Mouse (Mus musculus) small intestine, adult 2 months (tissue): Measurements from ENCODE around the gene Atxn7l1. TPM values are rescaled to one million over a fixed set of nuclear protein-coding genes. Genes with fewer than 3 reads are reported as not detected.
A peak's percentile ranks its signal among the peaks of the same experiment; 100 is the strongest.

Experiments
- H3K27ac ChIP-seq: fragments of 200-500 bp; 2 replicates; pipeline ENCODE4 v1.5.1; 2012; ENCODE audit warnings: low read depth, low read length, control low read depth, inconsistent platforms; ENCODE audit not compliant: insufficient read depth
- H3K27me3 ChIP-seq: fragments of 200-500 bp; 2 replicates; pipeline ENCODE4 v1.6.1; 2012; ENCODE audit warnings: mild to moderate bottlenecking, moderate library complexity, low read length, inconsistent platforms; ENCODE audit not compliant: control insufficient read depth, insufficient read depth
- H3K36me3 ChIP-seq: fragments of 200-500 bp; 2 replicates; pipeline ENCODE4 v1.6.1; 2012; ENCODE audit warnings: mild to moderate bottlenecking, low read length, control low read depth, inconsistent platforms; ENCODE audit not compliant: control insufficient read depth, insufficient read depth
- H3K4me1 ChIP-seq: fragments of 200-500 bp; 2 replicates; pipeline ENCODE4 v1.6.1; 2012; ENCODE audit warnings: low read length, inconsistent platforms, mixed read lengths; ENCODE audit not compliant: control insufficient read depth, insufficient read depth, insufficient read length
- H3K4me3 ChIP-seq: fragments of 200-500 bp; 2 replicates; pipeline ENCODE4 v1.5.1; 2012; ENCODE audit warnings: low read depth, mild to moderate bottlenecking, control low read depth, inconsistent platforms, low read length, moderate library complexity
- CTCF ChIP-seq: fragments of 200-500 bp; IDR thresholded peaks from 2 replicates; pipeline ENCODE4 v1.5.1; 2012; ENCODE audit warnings: low read depth, mild to moderate bottlenecking, control low read depth, inconsistent platforms, low read length, moderate library complexity, mixed read lengths; ENCODE audit not compliant: insufficient replicate concordance, insufficient read length; ENCODE audit errors: extremely low read depth
- POLR2A ChIP-seq: fragments of 200-500 bp; IDR thresholded peaks from 2 replicates; pipeline ENCODE4 v1.6.1; 2012; ENCODE audit warnings: low read depth, mild to moderate bottlenecking, control low read depth, inconsistent platforms, low read length, moderate library complexity
- WGBS: fragments of 180-500 bp; shearing (Covaris S2); methylation state at CpG from one replicate; pipeline ENCODE4 v1.1.7; 2018; 5-methylcytosine and 5-hydroxymethylcytosine counted together
- polyA plus RNA-seq: library from polyadenylated mRNA; depleted of rRNA; stranded (reverse); fragments of >200 nt; gene quantifications from 2 replicates; pipeline ENCODE4 v1.2.3, GENCODE M21; 2012

Atxn7l1 gene
- polyA plus RNA-seq, 1 experiment: 19.2 TPM

DNA sequence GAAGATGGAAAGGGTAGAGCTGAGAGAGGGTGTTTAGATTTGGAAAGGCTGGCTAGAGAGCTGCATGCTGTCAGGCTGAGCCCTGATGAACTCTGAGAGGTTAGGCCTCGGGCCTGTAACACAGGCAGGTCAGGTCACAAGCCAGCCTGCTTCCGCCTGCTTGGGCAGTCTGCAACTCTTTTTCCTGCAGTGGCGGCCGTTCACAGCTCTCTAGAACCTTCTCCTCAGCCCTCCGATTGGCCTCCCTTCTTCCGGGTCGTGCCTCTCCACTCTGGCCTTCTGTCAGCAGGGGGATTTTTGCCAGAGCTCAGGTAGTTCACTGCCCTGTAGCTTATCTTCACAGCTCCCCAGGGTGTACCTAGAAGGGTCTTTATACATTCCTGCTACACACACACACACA is 26.7 kb downstream of the Atxn7l1 start:
- TF ChIP-seq POLR2A (no peak), CTCF (no peak)
- H3K27ac ChIP-seq: no peak overlapping the region
- 86% methylated on average over 7 of the region's 7 CpGs for WGBS
- no peaks in the 10 kb centered on the region for H3K27me3 ChIP-seq
- H3K36me3 ChIP-seq: no peaks in the 10 kb centered on the region
- no peak overlapping the region for H3K4me3 ChIP-seq
- H3K4me1 ChIP-seq: peaks cover 22% of the 10 kb centered on the region

DNA sequence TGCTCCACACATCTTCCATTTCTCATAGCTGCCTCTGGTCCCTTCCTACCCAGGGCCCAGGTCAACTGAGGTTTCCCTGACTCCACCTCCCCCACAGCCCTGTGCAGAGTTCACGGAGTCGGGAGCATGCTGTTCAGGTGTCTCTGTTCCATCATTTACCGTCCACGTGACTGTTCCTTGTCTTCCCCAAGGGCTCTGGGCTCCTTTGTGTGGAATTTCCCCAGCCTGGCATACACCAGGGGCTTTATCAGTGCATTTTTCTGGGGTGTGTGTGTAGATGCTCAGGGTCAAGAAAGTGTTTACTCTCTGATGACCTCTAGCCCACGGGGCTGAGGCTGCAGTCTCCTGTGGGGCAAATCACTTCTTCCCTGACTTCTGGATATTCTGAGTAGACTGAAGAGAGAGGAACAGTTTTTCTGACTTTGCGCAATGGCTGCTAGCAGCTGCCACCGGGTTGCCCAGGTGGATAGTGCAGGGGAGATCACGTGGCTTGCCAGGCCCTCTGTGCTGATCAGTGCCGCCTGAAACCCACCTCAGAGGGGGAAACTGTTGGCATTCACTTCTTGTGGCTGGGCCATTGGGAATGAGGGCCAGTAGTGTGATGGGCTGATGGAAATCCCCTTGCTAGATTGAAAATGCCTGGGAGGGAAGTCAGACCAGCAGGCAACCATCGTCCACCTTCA is 27.3 kb downstream of the Atxn7l1 start:
- TF ChIP-seq POLR2A: no peak
- no peak for TF ChIP-seq CTCF
- Histone ChIP-seq H3K4me3 (no peak overlapping the region), H3K36me3 (no peaks in the 10 kb centered on the region), H3K27ac (no peak overlapping the region), H3K4me1 (peaks cover 22% of the 10 kb centered on the region), H3K27me3 (no peaks in the 10 kb centered on the region)
- 77% methylated on average over 10 of the region's 10 CpGs for WGBS

DNA sequence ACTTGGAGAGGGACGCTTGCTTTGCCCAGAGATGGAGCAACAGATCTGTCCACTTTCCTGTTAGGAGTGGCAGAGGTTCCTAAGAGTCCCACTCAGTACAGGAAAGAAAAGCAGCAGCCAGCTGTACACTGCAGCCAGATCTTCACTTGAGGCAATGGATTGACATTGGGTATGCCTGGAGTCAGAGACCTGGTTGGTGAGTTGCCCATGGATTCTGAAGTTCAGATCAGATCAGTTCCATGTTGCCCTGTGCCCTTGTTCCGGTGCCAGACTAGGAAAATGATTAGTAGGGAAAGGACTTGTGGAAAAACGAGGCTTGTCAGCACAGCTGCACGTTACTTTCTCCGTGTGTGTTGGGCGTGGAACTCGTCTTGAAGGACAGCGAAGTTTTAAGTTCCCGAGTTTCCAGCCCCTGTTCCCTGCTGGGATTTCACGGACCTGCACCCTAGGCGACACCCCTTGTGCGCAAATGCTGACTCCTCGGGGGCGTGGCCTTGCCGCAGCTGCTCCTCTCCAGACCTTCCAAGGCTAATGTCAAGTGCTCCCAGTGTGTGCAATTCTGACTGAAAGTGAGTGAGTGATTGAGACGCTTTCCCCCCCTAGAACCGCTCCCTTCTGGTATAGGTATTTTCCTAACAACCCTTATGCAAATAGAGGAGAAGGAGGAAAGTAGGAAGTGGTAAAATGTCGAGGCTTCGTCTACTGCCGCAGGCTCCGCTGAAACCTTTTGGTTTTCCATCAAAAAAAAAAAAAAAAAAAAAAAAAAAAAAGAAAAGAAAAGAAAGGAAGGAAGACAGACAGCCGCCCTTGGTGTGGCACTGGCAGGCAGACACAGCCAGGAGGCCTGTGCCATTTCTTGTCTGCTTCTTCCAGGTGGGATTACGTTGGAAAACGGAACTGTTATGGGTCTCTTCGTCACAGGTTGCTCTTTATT is 28.4 kb downstream of the Atxn7l1 start:
- H3K4me1 ChIP-seq: peaks cover 20% of the 10 kb centered on the region
- no peaks in the 10 kb centered on the region for H3K27me3 ChIP-seq
- H3K4me3 ChIP-seq: peak overlapping the region; percentile 46
- WGBS: 8% methylated on average over 25 of the region's 25 CpGs
- no peak overlapping the region for H3K27ac ChIP-seq
- no peaks in the 10 kb centered on the region for H3K36me3 ChIP-seq
- peak; percentile 30; the same call in 1 of the 2 replicates for TF ChIP-seq CTCF
- no peak for TF ChIP-seq POLR2A

DNA sequence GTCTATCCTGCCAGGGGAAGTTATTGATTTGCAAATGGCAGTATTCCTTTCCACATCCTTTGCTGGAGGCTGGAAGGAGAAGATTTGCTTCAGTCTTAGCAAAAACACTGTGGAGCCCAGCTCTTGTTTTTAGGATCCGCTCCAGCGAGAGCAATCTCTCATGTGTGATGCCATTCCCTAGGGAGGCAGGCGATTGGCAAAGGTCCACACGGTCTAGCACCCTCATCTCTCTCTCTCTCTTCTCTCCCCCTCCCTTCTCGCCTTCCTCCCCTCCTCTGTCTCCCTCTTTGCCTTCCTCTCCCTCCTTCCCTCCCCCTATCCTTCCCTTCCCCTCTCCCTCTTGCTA is 29.0 kb downstream of the Atxn7l1 start:
- Histone ChIP-seq H3K4me1 (peaks cover 20% of the 10 kb centered on the region), H3K27ac (no peak overlapping the region), H3K27me3 (no peaks in the 10 kb centered on the region), H3K36me3 (no peaks in the 10 kb centered on the region), H3K4me3 (no peak overlapping the region)
- no peak for TF ChIP-seq CTCF
- 54% methylated on average over 5 of the region's 5 CpGs for WGBS

DNA sequence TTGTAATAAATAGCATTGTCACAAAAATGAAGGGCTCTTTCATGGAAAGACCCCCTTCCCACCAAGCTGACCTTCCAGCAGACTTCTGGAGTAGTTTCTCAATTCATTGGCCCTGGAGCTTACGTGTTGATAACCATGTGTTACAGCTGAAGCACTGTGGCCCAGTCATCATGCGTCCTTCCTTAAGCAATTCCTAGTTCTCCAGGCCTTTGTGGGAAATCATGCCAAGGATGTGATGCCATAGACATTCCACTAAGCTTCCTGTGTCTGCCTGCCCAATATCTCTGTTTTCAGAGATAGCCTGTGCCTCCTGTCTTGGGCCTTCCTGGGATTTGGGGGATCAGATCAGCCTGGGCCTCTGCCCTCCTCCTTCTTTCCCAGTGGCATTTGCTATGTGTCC is 32.9 kb downstream of the Atxn7l1 start:
- WGBS: 87% methylated on average over 2 of the region's 2 CpGs

DNA sequence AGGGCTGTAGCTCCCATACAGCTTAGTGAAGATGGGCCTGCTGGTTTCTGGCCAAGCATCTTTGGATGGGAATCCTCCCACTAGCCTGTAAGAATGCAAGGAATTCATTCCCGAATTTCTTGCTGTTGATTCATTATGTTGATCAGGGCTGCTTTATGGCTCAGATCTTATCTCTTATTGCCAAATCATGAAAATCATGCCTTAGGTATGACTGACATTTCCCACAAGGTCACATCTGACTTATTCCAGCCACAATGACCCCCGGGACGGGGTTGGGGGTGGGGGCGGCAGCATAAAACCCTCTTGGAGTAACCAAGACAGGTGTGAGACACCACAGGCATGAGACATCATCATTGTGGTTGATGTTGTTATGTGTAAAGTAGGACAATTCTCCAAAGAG is 34.4 kb downstream of the Atxn7l1 start:
- Histone ChIP-seq H3K27ac (no peak overlapping the region), H3K36me3 (no peaks in the 10 kb centered on the region), H3K4me3 (no peak overlapping the region), H3K27me3 (no peaks in the 10 kb centered on the region), H3K4me1 (peaks cover 9% of the 10 kb centered on the region)
- 81% methylated on average over 4 of the region's 4 CpGs for WGBS
- TF ChIP-seq POLR2A (no peak), CTCF (no peak)

More for the DNA sequence above, 32.9 kb downstream of the Atxn7l1 start:
- Histone ChIP-seq H3K27me3 (no peaks in the 10 kb centered on the region), H3K4me3 (no peak overlapping the region), H3K36me3 (no peaks in the 10 kb centered on the region), H3K4me1 (peaks cover 12% of the 10 kb centered on the region), H3K27ac (no peak overlapping the region)
- TF ChIP-seq POLR2A: no peak
- no peak for TF ChIP-seq CTCF

DNA sequence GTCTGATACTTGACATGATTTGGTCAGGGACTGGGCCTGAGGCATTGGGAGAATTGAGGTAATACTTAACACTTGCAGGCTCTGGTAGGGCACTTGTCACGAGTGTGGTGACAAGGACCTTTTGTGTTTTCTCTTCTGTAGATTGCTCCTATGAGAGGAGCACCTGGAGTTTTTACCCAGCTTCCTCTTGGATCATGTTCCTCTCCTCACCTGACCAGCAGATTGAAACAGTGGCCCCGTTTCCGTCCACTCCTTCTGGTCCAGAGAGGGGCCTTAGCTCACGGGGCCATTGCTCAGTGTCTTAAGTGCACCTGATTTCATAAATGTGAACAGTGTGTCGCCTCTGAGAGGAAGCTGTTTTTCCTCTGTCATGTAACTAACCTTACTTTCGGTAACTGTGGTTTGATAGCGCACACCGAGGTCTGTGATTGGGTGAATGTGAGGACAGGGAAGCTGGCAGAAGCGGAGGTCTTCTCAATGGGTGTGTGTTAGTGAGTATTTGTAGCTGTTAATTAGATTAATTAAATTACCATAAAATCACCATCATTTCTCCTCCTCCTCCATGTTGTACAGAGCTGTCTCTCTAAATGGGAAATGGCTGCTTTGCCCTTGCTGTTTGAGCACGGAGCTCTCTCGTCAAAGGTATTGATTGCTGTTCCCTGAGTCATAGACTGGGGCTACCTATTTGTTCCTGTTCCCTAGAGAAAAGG is 35.1 kb downstream of the Atxn7l1 start:
- WGBS: 77% methylated on average over 11 of the region's 11 CpGs
- H3K27me3 ChIP-seq: no peaks in the 10 kb centered on the region

More for the DNA sequence above, 35.1 kb downstream of the Atxn7l1 start:
- no peaks in the 10 kb centered on the region for H3K36me3 ChIP-seq
- peaks cover 9% of the 10 kb centered on the region for H3K4me1 ChIP-seq
- H3K27ac ChIP-seq: no peak overlapping the region
- H3K4me3 ChIP-seq: no peak overlapping the region
- TF ChIP-seq CTCF (no peak), POLR2A (no peak)
